Mouse (Mus musculus): ENCODE measurements around the gene Prdm16.

- TF ChIP-seq CTCF (conservative IDR thresholded peaks at IDR 0.05; ENCODE audit: low read length) (no peak), POU5F1 (IDR thresholded peaks at IDR 0.05; ENCODE audit: borderline replicate concordance, low read length) (no peak), NANOG (IDR thresholded peaks at IDR 0.05; ENCODE audit: borderline replicate concordance, low read length) (no peak)
These were observed at the start of gene Prdm16 for GRCm38 (mm10) chr4:154636721-154637311.

Data from E14TG2a.4 (cell line).